Mouse (Mus musculus) G1E (cell line): ENCODE results near the gene 5430419D17Rik. TPM values are rescaled to one million over a fixed set of nuclear protein-coding genes. Genes with fewer than 3 reads are reported as not detected.

ENCODE experiments used
- ATAC-seq: 2 replicates; pipeline ENCODE4 v1.8.0; 2016; ENCODE audit warnings: mild to moderate bottlenecking; ENCODE audit not compliant: insufficient number of reproducible peaks, poor library complexity, low FRiP score, severe bottlenecking; ENCODE audit errors: extremely low read depth
- DNase-seq: peaks from one replicate; pipeline ENCODE4 v3.0.0; 2012; ENCODE audit warnings: low spot score
- H3K27me3 ChIP-seq: 2 replicates; pipeline ENCODE4 v1.6.1; 2012; ENCODE audit warnings: mild to moderate bottlenecking, low read length, inconsistent platforms; ENCODE audit not compliant: insufficient read depth
- H3K36me3 ChIP-seq: replicated peaks from 2 replicates; pipeline ENCODE3; 2012; ENCODE audit warnings: mild to moderate bottlenecking, inconsistent platforms
- H3K4me1 ChIP-seq: 2 replicates; pipeline ENCODE4 v1.6.1; 2012; ENCODE audit warnings: low read depth, low read length, inconsistent platforms, mixed read lengths; ENCODE audit not compliant: insufficient read depth
- H3K4me3 ChIP-seq: 2 replicates; pipeline ENCODE4 v1.5.1; 2012; ENCODE audit warnings: low read depth, mild to moderate bottlenecking, inconsistent platforms, low read length, moderate library complexity, mixed read lengths
- H3K9me3 ChIP-seq: replicated peaks from 2 replicates; pipeline ENCODE4 v1.6.1; 2012; ENCODE audit warnings: inconsistent platforms
- CTCF ChIP-seq: IDR thresholded peaks from 2 replicates; pipeline ENCODE4 v1.5.1; 2012; ENCODE audit warnings: low read depth, low read length, inconsistent platforms, mixed read lengths
- GATA1 ChIP-seq: IDR thresholded peaks from 2 replicates; pipeline ENCODE4 v1.6.1; 2012; ENCODE audit warnings: borderline replicate concordance, low read length, inconsistent platforms, mixed read lengths
- GATA2 ChIP-seq: IDR thresholded peaks from 2 replicates; pipeline ENCODE4 v1.6.1; 2012; ENCODE audit warnings: low read depth, low read length, inconsistent platforms, borderline replicate concordance
- POLR2AphosphoS5 ChIP-seq: IDR thresholded peaks from 2 replicates; pipeline ENCODE4 v1.6.1; 2012; ENCODE audit warnings: low read depth, low read length, inconsistent platforms; ENCODE audit not compliant: insufficient replicate concordance
- TAL1 ChIP-seq: conservative IDR thresholded peaks from 2 replicates; pipeline ENCODE4 v1.6.1; 2012; ENCODE audit warnings: low read depth, low read length, inconsistent platforms, mixed read lengths
- polyA plus RNA-seq: library from polyadenylated mRNA; stranded (reverse); fragments of >175 nt; gene quantifications from 2 replicates; pipeline ENCODE4 v1.2.3, GENCODE M21; 2012
- total RNA-seq, 2 experiments: library from RNA; stranded (forward) in 1 of 2; stranded (reverse) in 1 of 2; fragments of 200-1000 nt in 1 of 2; fragments of >200 nt in 1 of 2; fragmentation: Nextera tagmentation in 1 of 2; gene quantifications; 2 replicates each; pipeline ENCODE4 v1.2.3; 2014 to 2017

The 5430419D17Rik gene
- total and polyA plus RNA-seq, 3 experiments: 0.05 TPM; not detected in 2

GRCm38 (mm10) chr7:131223086-131223485, 48.9 kb downstream of the 5430419D17Rik start:
- DNase-seq (no peak), ATAC-seq (no peak)
- Histone ChIP-seq H3K9me3 (peaks cover 35% of the 10 kb centered on the region), H3K4me3 (no peak overlapping the region), H3K4me1 (no peaks in the 10 kb centered on the region), H3K36me3 (no peaks in the 10 kb centered on the region), H3K27me3 (no peaks in the 10 kb centered on the region)
- TF ChIP-seq TAL1: no peak
- TF ChIP-seq CTCF: no peak

- DNase-seq (no peak), ATAC-seq (no peak)
- peaks cover 15% of the 10 kb centered on the region for H3K9me3 ChIP-seq
- no peaks in the 10 kb centered on the region for H3K27me3 ChIP-seq
- TF ChIP-seq CTCF (no peak), GATA1 (no peak), POLR2AphosphoS5 (no peak), GATA2 (no peak), TAL1 (no peak)
- no peaks in the 10 kb centered on the region for H3K4me1 ChIP-seq
- no peaks in the 10 kb centered on the region for H3K36me3 ChIP-seq
- H3K4me3 ChIP-seq: no peak overlapping the region
Observed at GRCm38 (mm10) chr7:131236091-131236490, 61.9 kb downstream of the 5430419D17Rik start.

GRCm38 (mm10) chr7:131244993-131245392, 70.8 kb downstream of the 5430419D17Rik start:
- Histone ChIP-seq H3K36me3 (no peaks in the 10 kb centered on the region), H3K27me3 (no peaks in the 10 kb centered on the region), H3K9me3 (peaks cover 32% of the 10 kb centered on the region), H3K4me1 (no peaks in the 10 kb centered on the region), H3K4me3 (no peak overlapping the region)
- DNase-seq (no peak), ATAC-seq (no peak)
- TF ChIP-seq GATA2 (no peak), CTCF (no peak), POLR2AphosphoS5 (no peak), TAL1 (no peak), GATA1 (no peak)

GRCm38 (mm10) chr7:131256841-131257240, 82.6 kb downstream of the 5430419D17Rik start:
- Histone ChIP-seq H3K27me3 (no peaks in the 10 kb centered on the region), H3K4me1 (no peaks in the 10 kb centered on the region)

GRCm38 (mm10) chr7:131257309-131257708, 83.1 kb downstream of the 5430419D17Rik start:
- Histone ChIP-seq H3K9me3 (peaks cover 27% of the 10 kb centered on the region), H3K4me3 (no peak overlapping the region), H3K27me3 (no peaks in the 10 kb centered on the region), H3K36me3 (no peaks in the 10 kb centered on the region), H3K4me1 (no peaks in the 10 kb centered on the region)
- no peak for TF ChIP-seq GATA1
- TF ChIP-seq GATA2: no peak
- TF ChIP-seq TAL1: no peak
- TF ChIP-seq CTCF: no peak
- TF ChIP-seq POLR2AphosphoS5: no peak
- DNase-seq (no peak), ATAC-seq (no peak)

More at GRCm38 (mm10) chr7:131256841-131257240, 82.6 kb downstream of the 5430419D17Rik start:
- DNase-seq: no peak
- Histone ChIP-seq H3K36me3 (no peaks in the 10 kb centered on the region), H3K9me3 (peaks cover 22% of the 10 kb centered on the region), H3K4me3 (no peak overlapping the region)
- no peak for TF ChIP-seq GATA2
- TF ChIP-seq TAL1: no peak
- TF ChIP-seq GATA1: no peak
- TF ChIP-seq POLR2AphosphoS5: no peak
- TF ChIP-seq CTCF: no peak
- no peak for ATAC-seq

- ATAC-seq (no peak), DNase-seq (no peak)
- TF ChIP-seq POLR2AphosphoS5 (no peak), CTCF (no peak), GATA1 (no peak), GATA2 (no peak), TAL1 (no peak)
- Histone ChIP-seq H3K4me1 (no peaks in the 10 kb centered on the region), H3K36me3 (no peaks in the 10 kb centered on the region), H3K4me3 (no peak overlapping the region), H3K27me3 (no peaks in the 10 kb centered on the region), H3K9me3 (peaks cover 37% of the 10 kb centered on the region)
Observed at GRCm38 (mm10) chr7:131260946-131261345, 86.7 kb downstream of the 5430419D17Rik start.
